Mouse (Mus musculus): ENCODE measurements at regions not wholly inside any gene's neighbourhood (a gene's known extent, or its start where the extent isn't known, plus 50 kb on each side); places are given as distances from the start of the nearest gene placed in this dataset.

- H3K4me1 ChIP-seq (replicated peaks), result no peaks in the 10 kb centered on the region
- 72% methylated on average over 6 of the region's 6 CpGs for WGBS (ENCODE audit: insufficient replicate concordance)
- H3K36me3 ChIP-seq (replicated peaks), result no peaks in the 10 kb centered on the region
- no peak for ATAC-seq (ENCODE audit: insufficient read depth)
- H3K9ac ChIP-seq, result no peak overlapping the region
- H3K4me3 ChIP-seq (replicated peaks), result no peak overlapping the region
- H3K9me3 ChIP-seq (replicated peaks), result no peaks in the 10 kb centered on the region
- no peak overlapping the region for H3K4me2 ChIP-seq
- no peak overlapping the region for H3K27ac ChIP-seq (replicated peaks)
- H3K27me3 ChIP-seq, result no peaks in the 10 kb centered on the region
Measured at GRCm38 (mm10) chr7:72027006-72027405, 279.4 kb downstream of the Mctp2 start.

- Histone ChIP-seq H3K9me3 (replicated peaks) (no peaks in the 10 kb centered on the region), H3K27ac (replicated peaks) (no peak overlapping the region), H3K4me1 (replicated peaks) (no peaks in the 10 kb centered on the region), H3K4me2 (no peak overlapping the region), H3K36me3 (replicated peaks) (no peaks in the 10 kb centered on the region), H3K4me3 (replicated peaks) (no peak overlapping the region), H3K9ac (no peak overlapping the region), H3K27me3 (no peaks in the 10 kb centered on the region)
- WGBS (ENCODE audit: insufficient replicate concordance), result 66% methylated on average over 11 of the region's 11 CpGs
- no peak for ATAC-seq (ENCODE audit: insufficient read depth)
Measured at GRCm38 (mm10) chr7:72009115-72009514, 297.3 kb downstream of the Mctp2 start.

DNA sequence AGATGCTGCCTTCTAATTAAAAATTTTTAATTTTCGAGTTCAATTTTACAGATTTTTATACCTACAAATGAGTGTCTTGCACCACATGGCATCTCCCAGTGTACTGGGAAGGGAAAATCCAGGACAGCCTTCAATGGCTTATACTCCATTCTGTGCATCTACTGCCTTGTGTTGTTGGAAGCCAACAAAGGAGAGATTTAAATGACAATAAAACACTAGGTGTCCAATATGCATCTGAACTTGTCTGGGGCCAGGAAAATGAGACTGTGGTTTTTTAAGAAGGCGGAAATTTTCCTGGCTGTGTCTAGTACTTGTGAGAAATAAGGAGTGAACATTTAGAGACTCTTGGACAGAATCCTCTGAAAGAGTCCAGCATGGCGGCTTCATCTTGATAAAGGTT is 302.1 kb downstream of the Mctp2 start:
- no peak overlapping the region for H3K4me3 ChIP-seq (replicated peaks)
- H3K36me3 ChIP-seq (replicated peaks), result no peaks in the 10 kb centered on the region
- H3K9me3 ChIP-seq (replicated peaks), result no peaks in the 10 kb centered on the region
- H3K4me1 ChIP-seq (replicated peaks), result no peaks in the 10 kb centered on the region
- WGBS (ENCODE audit: insufficient replicate concordance), result 45% methylated on average over 3 of the region's 3 CpGs
- no peak overlapping the region for H3K9ac ChIP-seq
- H3K27ac ChIP-seq (replicated peaks), result no peak overlapping the region
- ATAC-seq (ENCODE audit: insufficient read depth), result no peak
- no peaks in the 10 kb centered on the region for H3K27me3 ChIP-seq
- H3K4me2 ChIP-seq, result no peak overlapping the region

GRCm38 (mm10) chr7:71992526-71992925 is 313.9 kb downstream of the Mctp2 start:
- H3K9ac ChIP-seq, result no peak overlapping the region
- no peak overlapping the region for H3K4me2 ChIP-seq
- no peak overlapping the region for H3K27ac ChIP-seq (replicated peaks)
- no peaks in the 10 kb centered on the region for H3K27me3 ChIP-seq
- H3K4me1 ChIP-seq (replicated peaks), result no peaks in the 10 kb centered on the region
- H3K4me3 ChIP-seq (replicated peaks), result no peak overlapping the region
- ATAC-seq (ENCODE audit: insufficient read depth), result no peak
- H3K9me3 ChIP-seq (replicated peaks), result no peaks in the 10 kb centered on the region
- WGBS (ENCODE audit: insufficient replicate concordance), result 45% methylated on average over 3 of the region's 3 CpGs
- no peaks in the 10 kb centered on the region for H3K36me3 ChIP-seq (replicated peaks)

DNA sequence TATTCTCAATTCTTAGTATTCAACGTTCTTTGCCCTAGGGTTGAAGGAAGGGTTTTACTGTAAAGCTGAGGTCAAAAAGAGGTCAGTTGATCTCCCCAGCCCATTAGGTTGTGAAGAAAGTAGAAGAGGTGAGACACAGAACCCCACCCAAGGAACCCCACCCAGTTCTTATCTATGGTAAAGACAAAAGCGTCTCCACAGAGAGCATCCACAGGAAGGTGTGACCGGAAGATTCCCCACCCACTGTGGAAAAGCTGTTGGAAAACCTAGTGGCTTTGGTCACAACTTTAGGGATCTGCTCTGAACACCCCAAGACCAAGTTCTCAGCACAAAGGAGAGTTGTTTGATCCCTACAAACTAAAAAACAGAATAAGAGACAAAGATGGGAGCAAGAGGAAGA is 314.6 kb downstream of the Mctp2 start:
- no peaks in the 10 kb centered on the region for H3K4me1 ChIP-seq (replicated peaks)
- H3K4me2 ChIP-seq, result no peak overlapping the region
- no peak for ATAC-seq (ENCODE audit: insufficient read depth)
- H3K27ac ChIP-seq (replicated peaks), result no peak overlapping the region
- H3K9me3 ChIP-seq (replicated peaks), result no peaks in the 10 kb centered on the region
- no peak overlapping the region for H3K9ac ChIP-seq
- 45% methylated on average over 3 of the region's 3 CpGs for WGBS (ENCODE audit: insufficient replicate concordance)
- H3K36me3 ChIP-seq (replicated peaks), result no peaks in the 10 kb centered on the region
- H3K27me3 ChIP-seq, result no peaks in the 10 kb centered on the region
- no peak overlapping the region for H3K4me3 ChIP-seq (replicated peaks)

DNA sequence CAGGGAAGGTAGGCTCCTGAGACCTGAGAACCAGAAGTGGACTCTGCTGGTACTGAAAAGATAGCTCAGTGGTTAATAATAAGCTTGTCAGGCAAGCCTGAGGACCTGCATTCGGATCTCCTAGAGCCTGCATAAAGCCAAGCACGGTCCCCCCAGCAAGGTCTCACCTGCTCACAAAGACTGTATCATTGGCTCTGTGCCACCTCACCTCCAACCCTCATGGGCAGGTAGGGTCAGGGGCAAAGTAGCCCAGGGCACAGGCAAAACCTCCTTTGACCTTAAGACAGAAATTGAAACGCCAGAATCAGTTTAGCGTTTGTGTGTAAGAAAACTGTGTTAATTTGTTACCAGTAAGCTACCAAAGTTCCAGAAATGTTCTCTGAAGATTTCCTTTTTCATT is 315.2 kb downstream of the Mctp2 start:
- Histone ChIP-seq H3K9me3 (replicated peaks) (no peaks in the 10 kb centered on the region), H3K9ac (no peak overlapping the region), H3K4me3 (replicated peaks) (no peak overlapping the region), H3K4me1 (replicated peaks) (no peaks in the 10 kb centered on the region), H3K27me3 (no peaks in the 10 kb centered on the region), H3K27ac (replicated peaks) (no peak overlapping the region), H3K36me3 (replicated peaks) (no peaks in the 10 kb centered on the region), H3K4me2 (no peak overlapping the region)
- ATAC-seq (ENCODE audit: insufficient read depth), result no peak
- WGBS (ENCODE audit: insufficient replicate concordance), result 55% methylated on average over 4 of the region's 4 CpGs

GRCm38 (mm10) chr7:71966015-71966414 is 340.4 kb downstream of the Mctp2 start:
- H3K9me3 ChIP-seq (replicated peaks), result no peaks in the 10 kb centered on the region
- no peak overlapping the region for H3K27ac ChIP-seq (replicated peaks)
- H3K4me1 ChIP-seq (replicated peaks), result no peaks in the 10 kb centered on the region
- no peaks in the 10 kb centered on the region for H3K27me3 ChIP-seq
- no peak overlapping the region for H3K9ac ChIP-seq
- H3K4me3 ChIP-seq (replicated peaks), result no peak overlapping the region
- WGBS (ENCODE audit: insufficient replicate concordance), result 37% methylated on average over 4 of the region's 4 CpGs
- no peak for ATAC-seq (ENCODE audit: insufficient read depth)
- H3K36me3 ChIP-seq (replicated peaks), result no peaks in the 10 kb centered on the region
- H3K4me2 ChIP-seq, result no peak overlapping the region

GRCm38 (mm10) chr7:71963456-71963855 is 343.0 kb downstream of the Mctp2 start:
- no peak for ATAC-seq (ENCODE audit: insufficient read depth)
- WGBS (ENCODE audit: insufficient replicate concordance), result 37% methylated on average over 4 of the region's 4 CpGs

GRCm38 (mm10) chr7:71962851-71963250 is 343.6 kb downstream of the Mctp2 start:
- H3K27ac ChIP-seq (replicated peaks), result no peak overlapping the region
- WGBS (ENCODE audit: insufficient replicate concordance), result 59% methylated on average over 3 of the region's 3 CpGs
- no peak for ATAC-seq (ENCODE audit: insufficient read depth)

More at GRCm38 (mm10) chr7:71963456-71963855, 343.0 kb downstream of the Mctp2 start:
- no peak overlapping the region for H3K9ac ChIP-seq
- H3K4me2 ChIP-seq, result no peak overlapping the region
- no peaks in the 10 kb centered on the region for H3K4me1 ChIP-seq (replicated peaks)
- H3K9me3 ChIP-seq (replicated peaks), result no peaks in the 10 kb centered on the region
- H3K36me3 ChIP-seq (replicated peaks), result no peaks in the 10 kb centered on the region
- H3K4me3 ChIP-seq (replicated peaks), result no peak overlapping the region
- no peak overlapping the region for H3K27ac ChIP-seq (replicated peaks)
- H3K27me3 ChIP-seq, result no peaks in the 10 kb centered on the region

DNA sequence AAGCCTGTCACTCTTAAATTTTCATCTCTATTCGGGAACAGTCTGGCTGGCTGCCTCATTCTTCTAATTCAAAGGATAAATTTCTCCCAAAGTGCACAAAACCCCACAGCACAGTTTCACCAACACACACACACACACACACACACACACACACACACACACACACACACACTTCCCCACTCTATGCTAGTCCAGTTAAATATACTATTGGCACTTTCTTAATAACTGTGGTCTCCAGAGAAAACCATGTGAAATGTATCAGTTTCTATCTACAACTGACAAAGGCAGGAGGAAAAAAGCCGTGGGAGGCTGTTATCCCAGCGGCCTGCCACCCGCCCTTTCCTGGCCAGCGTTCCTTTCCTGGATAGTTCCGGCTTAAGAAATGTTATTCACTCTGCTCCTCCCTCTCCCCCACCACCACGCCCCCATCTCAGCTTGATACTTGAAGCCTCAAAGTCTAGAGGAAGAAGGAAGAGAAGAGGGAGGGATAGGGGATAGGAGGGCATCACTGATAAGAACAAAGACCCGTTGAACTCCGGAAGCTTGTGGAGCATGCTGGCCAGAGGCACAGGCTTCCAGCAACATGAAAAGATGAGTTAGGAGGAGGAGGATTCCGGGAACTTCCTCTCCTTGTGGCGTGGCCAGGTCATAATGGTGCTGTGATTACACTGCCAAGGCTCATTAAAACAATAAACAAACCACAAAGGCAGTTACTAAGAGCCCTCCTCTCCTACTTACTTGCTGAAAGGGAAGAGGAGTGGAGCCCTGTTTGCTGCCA is 345.8 kb downstream of the Mctp2 start:
- ATAC-seq (ENCODE audit: insufficient read depth), result peak; percentile 42
- no peaks in the 10 kb centered on the region for H3K36me3 ChIP-seq (replicated peaks)
- H3K9ac ChIP-seq, result no peak overlapping the region
- H3K4me1 ChIP-seq (replicated peaks), result no peaks in the 10 kb centered on the region
- H3K4me2 ChIP-seq, result no peak overlapping the region
- no peaks in the 10 kb centered on the region for H3K27me3 ChIP-seq
- H3K4me3 ChIP-seq (replicated peaks), result no peak overlapping the region
- no peak overlapping the region for H3K27ac ChIP-seq (replicated peaks)
- no peaks in the 10 kb centered on the region for H3K9me3 ChIP-seq (replicated peaks)
- 3% methylated on average over 11 of the region's 11 CpGs for WGBS (ENCODE audit: insufficient replicate concordance)

More at GRCm38 (mm10) chr7:71962851-71963250, 343.6 kb downstream of the Mctp2 start:
- Histone ChIP-seq H3K9me3 (replicated peaks) (no peaks in the 10 kb centered on the region), H3K36me3 (replicated peaks) (no peaks in the 10 kb centered on the region), H3K4me1 (replicated peaks) (no peaks in the 10 kb centered on the region), H3K4me3 (replicated peaks) (no peak overlapping the region), H3K4me2 (no peak overlapping the region), H3K9ac (no peak overlapping the region), H3K27me3 (no peaks in the 10 kb centered on the region)

DNA sequence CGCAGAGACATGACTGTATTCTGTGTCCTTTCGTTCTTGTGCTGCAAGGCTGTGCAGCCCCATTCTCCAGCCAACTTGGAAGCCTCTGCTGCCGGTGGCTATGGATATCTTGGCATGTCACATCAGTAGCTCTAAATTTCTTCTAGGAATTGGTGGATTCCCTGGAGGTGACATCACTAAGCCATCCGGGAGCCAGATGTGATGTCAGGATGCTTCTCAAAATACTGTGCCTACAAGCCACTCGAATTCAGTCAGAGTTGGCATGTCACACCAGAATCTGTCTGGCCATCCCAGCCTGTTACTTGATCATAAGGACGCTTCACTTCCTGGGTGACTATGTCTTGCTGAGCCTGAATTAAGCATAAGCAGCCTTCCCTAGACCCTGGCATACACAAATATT is 359.9 kb downstream of the Mctp2 start:
- Histone ChIP-seq H3K9ac (no peak overlapping the region), H3K4me1 (replicated peaks) (no peaks in the 10 kb centered on the region), H3K27me3 (no peaks in the 10 kb centered on the region), H3K27ac (replicated peaks) (no peak overlapping the region), H3K9me3 (replicated peaks) (no peaks in the 10 kb centered on the region), H3K36me3 (replicated peaks) (no peaks in the 10 kb centered on the region), H3K4me3 (replicated peaks) (no peak overlapping the region), H3K4me2 (no peak overlapping the region)
- ATAC-seq (ENCODE audit: insufficient read depth), result no peak
- WGBS (ENCODE audit: insufficient replicate concordance), result 70% methylated on average over 6 of the region's 6 CpGs

Data from liver, embryonic 15.5 days (tissue).